Mouse (Mus musculus) MEL (cell line): ENCODE measurements at regions not wholly inside any gene's neighbourhood (a gene's known extent, or its start where the extent isn't known, plus 50 kb on each side); places are given as distances from the start of the nearest gene placed in this dataset.

Source experiments
- DNase-seq: peaks from one replicate; pipeline ENCODE4 v3.0.0; 2011; ENCODE audit warnings: low read depth, low spot score
- H3K27ac ChIP-seq: 2 replicates; pipeline ENCODE4 v1.5.1; 2012; ENCODE audit warnings: low read depth, mild to moderate bottlenecking, control low read depth, low read length, moderate library complexity; ENCODE audit not compliant: control insufficient read depth
- H3K27me3 ChIP-seq, 2 experiments: fragments of 150-350 bp in 1 of 2; sonication (generic) in 1 of 2; 2 replicates each; pipeline ENCODE4 v1.6.1; 2012; ENCODE audit warnings: low read length in 2 of 2, mild to moderate bottlenecking in 2 of 2, improper control_type of control experiment in 1 of 2, moderate library complexity in 1 of 2; ENCODE audit not compliant: insufficient read depth in 2 of 2, control insufficient read depth in 1 of 2
- H3K36me3 ChIP-seq, 2 experiments: 2 replicates each; pipeline ENCODE4 v1.6.1; 2012 to 2014; ENCODE audit warnings: low read length in 2 of 2, improper control_type of control experiment in 1 of 2, inconsistent platforms in 1 of 2, mild to moderate bottlenecking in 1 of 2; ENCODE audit not compliant: insufficient read depth in 2 of 2, control insufficient read depth in 1 of 2
- H3K4me1 ChIP-seq, 2 experiments: fragments of 150-350 bp in 1 of 2; sonication (generic) in 1 of 2; 2 replicates each; pipeline ENCODE4 v1.6.1; 2012; ENCODE audit warnings: low read length in 2 of 2, improper control_type of control experiment in 1 of 2, mild to moderate bottlenecking in 1 of 2; ENCODE audit not compliant: insufficient read depth in 2 of 2, control insufficient read depth in 1 of 2
- H3K4me3 ChIP-seq, 2 experiments: fragments of 150-350 bp in 1 of 2; sonication (generic) in 1 of 2; 2 replicates each; pipeline ENCODE4 v1.5.1; 2012; ENCODE audit warnings: low read depth in 2 of 2, low read length in 2 of 2, mild to moderate bottlenecking in 2 of 2, moderate library complexity in 2 of 2, control low read depth in 1 of 2, improper control_type of control experiment in 1 of 2; ENCODE audit not compliant: control insufficient read depth in 1 of 2, insufficient read depth in 1 of 2
- H3K79me2 ChIP-seq: 2 replicates; pipeline ENCODE4 v1.6.1; 2012; ENCODE audit warnings: mild to moderate bottlenecking, low read length, moderate library complexity; ENCODE audit not compliant: control insufficient read depth, poor library complexity, insufficient read depth
- H3K9ac ChIP-seq: 2 replicates; pipeline ENCODE4 v1.6.1; 2012; ENCODE audit warnings: low read depth, mild to moderate bottlenecking, control low read depth, low read length, moderate library complexity; ENCODE audit not compliant: control insufficient read depth, poor library complexity, severe bottlenecking
- H3K9me3 ChIP-seq: fragments of 150-350 bp; sonication (generic); replicated peaks from 2 replicates; pipeline ENCODE4 v1.6.1; 2012; ENCODE audit warnings: mild to moderate bottlenecking, low read length, improper control_type of control experiment, moderate library complexity; ENCODE audit not compliant: insufficient read depth
- CHD2 ChIP-seq: IDR thresholded peaks from 2 replicates; pipeline ENCODE4 v1.6.1; 2011; ENCODE audit warnings: low read length, improper control_type of control experiment
- ETS1 ChIP-seq: IDR thresholded peaks from 2 replicates; pipeline ENCODE4 v1.6.1; 2012; ENCODE audit warnings: low read depth, mild to moderate bottlenecking, inconsistent platforms, low read length, improper control_type of control experiment, moderate library complexity
- GABPA ChIP-seq: IDR thresholded peaks from 2 replicates; pipeline ENCODE4 v1.6.1; 2012; ENCODE audit warnings: low read depth, mild to moderate bottlenecking, inconsistent platforms, low read length, improper control_type of control experiment, moderate library complexity
- GATA1 ChIP-seq: IDR thresholded peaks from 2 replicates; pipeline ENCODE4 v1.6.1; 2011; ENCODE audit warnings: low read depth, low read length, improper control_type of control experiment
- KAT2A ChIP-seq: conservative IDR thresholded peaks from 2 replicates; pipeline ENCODE4 v1.6.1; 2012; ENCODE audit warnings: low read depth, low read length, improper control_type of control experiment, inconsistent platforms
- MAX ChIP-seq: IDR thresholded peaks from 2 replicates; pipeline ENCODE4 v1.6.1; 2011; ENCODE audit warnings: low read length, improper control_type of control experiment
- MAZ ChIP-seq: IDR thresholded peaks from 2 replicates; pipeline ENCODE4 v1.6.1; 2012; ENCODE audit warnings: low read depth, mild to moderate bottlenecking, inconsistent platforms, low read length, improper control_type of control experiment
- MXI1 ChIP-seq: IDR thresholded peaks from 2 replicates; pipeline ENCODE4 v1.6.1; 2011; ENCODE audit warnings: mild to moderate bottlenecking, low read depth, low read length, improper control_type of control experiment
- MYB ChIP-seq: IDR thresholded peaks from 2 replicates; pipeline ENCODE4 v1.6.1; 2011; ENCODE audit warnings: mild to moderate bottlenecking, low read depth, low read length, improper control_type of control experiment
- NELFE ChIP-seq: IDR thresholded peaks from 2 replicates; pipeline ENCODE4 v1.6.1; 2011; ENCODE audit warnings: low read depth, low read length, improper control_type of control experiment
- NRF1 ChIP-seq: IDR thresholded peaks from 2 replicates; pipeline ENCODE4 v1.6.1; 2014; ENCODE audit warnings: low read depth, mild to moderate bottlenecking, inconsistent platforms, low read length, improper control_type of control experiment, moderate library complexity; ENCODE audit not compliant: poor library complexity, insufficient read depth, severe bottlenecking
- POLR2A ChIP-seq, 2 experiments: IDR thresholded peaks; 2 replicates each; pipeline ENCODE4 v1.6.1; 2011 to 2012; ENCODE audit warnings: low read length in 2 of 2, mild to moderate bottlenecking in 2 of 2, control low read depth in 1 of 2, improper control_type of control experiment in 1 of 2, low read depth in 1 of 2, moderate library complexity in 1 of 2; ENCODE audit not compliant: control insufficient read depth in 1 of 2, insufficient read depth in 1 of 2, poor library complexity in 1 of 2
- RAD21 ChIP-seq: IDR thresholded peaks from 2 replicates; pipeline ENCODE4 v1.6.1; 2011; ENCODE audit warnings: mild to moderate bottlenecking, low read depth, low read length, improper control_type of control experiment
- RCOR1 ChIP-seq: IDR thresholded peaks from 2 replicates; pipeline ENCODE4 v1.6.1; 2012; ENCODE audit warnings: low read depth, mild to moderate bottlenecking, inconsistent platforms, low read length, improper control_type of control experiment
- SIN3A ChIP-seq: IDR thresholded peaks from 2 replicates; pipeline ENCODE4 v1.6.1; 2012; ENCODE audit warnings: low read length, improper control_type of control experiment, inconsistent platforms
- SMC3 ChIP-seq: IDR thresholded peaks from 2 replicates; pipeline ENCODE4 v1.6.1; 2011; ENCODE audit warnings: low read depth, low read length, improper control_type of control experiment
- TCF12 ChIP-seq: IDR thresholded peaks from 2 replicates; pipeline ENCODE4 v1.6.1; 2014; ENCODE audit warnings: low read depth, mild to moderate bottlenecking, inconsistent platforms, low read length, improper control_type of control experiment, moderate library complexity
- USF2 ChIP-seq, 2 experiments: IDR thresholded peaks; 2 replicates each; pipeline ENCODE4 v1.6.1; 2011 to 2012; ENCODE audit warnings: improper control_type of control experiment in 2 of 2, low read length in 2 of 2, borderline replicate concordance in 1 of 2, inconsistent platforms in 1 of 2, low read depth in 1 of 2, mild to moderate bottlenecking in 1 of 2; ENCODE audit not compliant: insufficient read depth in 1 of 2
- ZC3H11A ChIP-seq: IDR thresholded peaks from 2 replicates; pipeline ENCODE4 v1.6.1; 2012; ENCODE audit warnings: low read depth, mild to moderate bottlenecking, inconsistent platforms, low read length, improper control_type of control experiment
- ZMIZ1 ChIP-seq: IDR thresholded peaks from 2 replicates; pipeline ENCODE4 v1.6.1; 2012; ENCODE audit warnings: low read depth, mild to moderate bottlenecking, inconsistent platforms, low read length, improper control_type of control experiment, moderate library complexity
- ZNF384 ChIP-seq: IDR thresholded peaks from 2 replicates; pipeline ENCODE4 v1.6.1; 2012; ENCODE audit warnings: low read depth, mild to moderate bottlenecking, inconsistent platforms, low read length, improper control_type of control experiment

DNA sequence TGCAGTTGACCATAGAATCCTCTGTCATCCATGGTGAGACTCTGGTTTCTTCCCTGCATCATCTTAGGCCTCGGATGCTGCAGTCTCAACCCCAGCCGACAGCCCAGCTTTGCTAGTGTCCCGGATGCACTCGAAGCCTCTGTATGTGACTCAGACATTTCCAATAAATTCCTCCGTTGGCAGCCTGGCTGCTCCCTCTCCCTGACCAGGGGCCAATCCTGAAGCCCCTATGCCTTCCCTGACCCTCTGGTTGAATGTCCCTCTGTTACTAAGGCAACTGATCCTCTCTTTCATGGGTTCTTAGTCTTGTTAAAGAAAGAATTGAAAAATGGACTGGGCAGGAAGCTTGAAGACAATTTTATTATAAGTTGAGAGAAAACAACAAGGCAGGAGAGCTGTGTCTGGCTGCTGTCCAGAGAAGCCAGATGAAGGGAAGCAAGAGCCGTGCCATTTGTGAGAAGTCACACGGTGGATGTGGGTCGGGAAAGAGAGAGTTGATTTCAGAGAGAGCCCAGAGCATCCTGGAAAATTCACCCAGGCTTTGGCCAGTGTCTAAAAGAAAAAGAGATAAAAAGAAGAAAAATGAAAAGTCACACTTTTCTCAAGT, 131.2 kb downstream of the Matn1 start:
- Histone ChIP-seq H3K27ac (no peak overlapping the region), H3K79me2 (no peaks in the 10 kb centered on the region), H3K9me3 (no peaks in the 10 kb centered on the region), H3K4me1 (no peaks in the 10 kb centered on the region), H3K9ac (no peak overlapping the region), H3K36me3 (no peaks in the 10 kb centered on the region), H3K4me3 (no peak overlapping the region), H3K27me3 (no peaks in the 10 kb centered on the region)
- TF ChIP-seq TCF12 (no peak), SMC3 (no peak), MYB (no peak), RCOR1 (no peak), SIN3A (no peak)
- no peak for DNase-seq

DNA sequence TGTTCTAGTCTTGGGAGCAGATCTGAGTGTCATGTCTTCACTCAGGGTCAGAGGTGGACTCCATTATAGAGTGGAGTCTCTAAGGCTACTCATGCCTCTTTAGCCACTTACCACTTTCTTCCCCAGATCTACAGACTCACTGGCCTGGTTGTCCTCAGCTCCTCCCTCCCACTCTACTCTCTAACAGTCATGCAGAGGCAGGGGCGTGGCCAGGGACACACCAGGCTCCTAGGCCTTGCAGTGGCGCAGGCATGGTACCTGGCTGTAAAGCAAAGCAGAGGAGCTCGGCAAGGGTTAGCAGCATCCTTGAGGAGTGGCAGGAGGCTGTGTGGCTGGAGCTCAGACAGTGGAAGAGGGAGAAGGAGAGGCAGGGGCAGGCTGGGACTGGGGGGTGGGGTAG, 132.4 kb downstream of the Matn1 start:
- no peaks in the 10 kb centered on the region for H3K27me3 ChIP-seq
- TF ChIP-seq MXI1 (no peak), CHD2 (no peak), ZNF384 (no peak), RAD21 (no peak), POLR2A (IDR thresholded peaks at IDR 0.05; ENCODE audit: control insufficient read depth in 1 of 2, insufficient read depth in 1 of 2, low read depth in 1 of 2, low read length in 2 of 2, poor library complexity in 1 of 2) (no peak), ZMIZ1 (no peak), NRF1 (no peak), GABPA (no peak), SMC3 (no peak), MAZ (no peak), USF2 (IDR thresholded peaks at IDR 0.05; ENCODE audit: borderline replicate concordance in 1 of 2, insufficient read depth in 1 of 2, low read depth in 1 of 2, low read length in 2 of 2) (no peak), TCF12 (no peak), MAX (no peak), GATA1 (no peak), ETS1 (no peak), ZC3H11A (no peak), NELFE (no peak), KAT2A (no peak)

More for the DNA sequence above, 132.4 kb downstream of the Matn1 start:
- no peak for DNase-seq
- no peaks in the 10 kb centered on the region for H3K9me3 ChIP-seq
- no peaks in the 10 kb centered on the region for H3K79me2 ChIP-seq
- H3K4me1 ChIP-seq: no peaks in the 10 kb centered on the region
- H3K9ac ChIP-seq: no peak overlapping the region
- no peak overlapping the region for H3K27ac ChIP-seq
- no peaks in the 10 kb centered on the region for H3K36me3 ChIP-seq
- no peak overlapping the region for H3K4me3 ChIP-seq
